Mouse (Mus musculus): ENCODE measurements at regions not wholly inside any gene's neighbourhood (a gene's known extent, or its start where the extent isn't known, plus 50 kb on each side); places are given as distances from the start of the nearest gene placed in this dataset.

DNA sequence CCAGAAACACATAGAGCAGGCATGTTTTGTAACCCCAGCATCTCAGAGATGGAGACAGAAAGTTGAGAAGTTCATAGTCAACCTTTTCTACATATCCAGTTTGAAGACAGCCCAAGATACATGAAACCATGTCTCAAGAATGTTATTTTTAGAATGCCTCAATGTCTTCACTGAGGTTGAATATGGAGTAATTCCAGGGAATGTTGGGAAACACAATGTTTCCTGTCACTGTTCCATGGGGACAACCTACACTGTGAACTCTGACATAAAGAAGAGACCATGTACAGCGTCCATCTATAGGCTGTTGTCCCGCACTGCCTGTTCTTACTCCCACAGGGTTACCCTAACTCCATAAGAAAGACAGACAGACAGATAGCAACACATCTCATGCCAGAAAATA is 89.8 kb upstream of the Mark1 start:
- no peak for DNase-seq

DNA sequence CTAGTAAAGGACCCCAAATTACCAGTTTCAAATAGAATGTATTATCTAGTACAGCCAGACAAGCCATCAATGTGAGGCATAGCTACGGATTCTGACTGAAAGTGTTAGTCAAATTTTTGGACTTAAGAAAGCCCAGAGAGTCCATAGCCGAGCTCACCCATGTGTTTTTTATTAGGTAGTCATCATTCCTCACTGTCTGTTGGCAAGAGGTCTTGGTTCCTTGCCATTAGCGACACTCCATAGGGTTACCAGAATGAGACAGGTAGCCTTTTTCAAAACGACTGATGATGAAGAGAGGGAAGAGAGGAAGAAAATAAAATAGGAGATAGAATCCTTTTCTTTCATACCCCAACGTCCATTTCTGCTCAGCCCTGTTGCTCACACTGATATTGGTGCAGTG is 83.8 kb upstream of the Mark1 start:
- DNase-seq = no peak

- DNase-seq = no peak
These were observed 80.7 kb upstream of the Mark1 start for GRCm38 (mm10) chr1:185080118-185080517.

GRCm38 (mm10) chr1:185079331-185079880 is 80.0 kb upstream of the Mark1 start:
- DNase-seq = no peak

DNA sequence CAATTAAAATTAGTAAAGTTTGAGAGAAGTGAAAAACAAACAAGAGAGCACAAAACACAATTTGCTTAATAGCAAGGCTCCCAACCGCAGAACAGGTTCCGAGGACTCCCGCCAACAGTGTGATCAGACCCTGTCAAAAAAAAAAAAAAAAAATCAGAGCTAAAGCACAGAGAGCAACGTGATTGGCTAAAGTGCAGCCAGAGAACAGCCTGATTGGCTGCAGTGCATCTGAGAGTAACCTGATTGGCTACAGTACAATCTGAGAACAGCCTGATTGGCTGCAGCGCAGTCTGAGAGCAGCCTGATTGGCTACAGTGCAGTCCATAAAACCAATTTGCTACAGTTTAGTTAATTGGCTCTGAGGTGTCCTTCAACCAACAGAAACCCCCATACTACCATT is 74.6 kb upstream of the Mark1 start:
- no peak for DNase-seq

- no peak for DNase-seq
These were observed 73.4 kb upstream of the Mark1 start for GRCm38 (mm10) chr1:185072766-185073165.

DNA sequence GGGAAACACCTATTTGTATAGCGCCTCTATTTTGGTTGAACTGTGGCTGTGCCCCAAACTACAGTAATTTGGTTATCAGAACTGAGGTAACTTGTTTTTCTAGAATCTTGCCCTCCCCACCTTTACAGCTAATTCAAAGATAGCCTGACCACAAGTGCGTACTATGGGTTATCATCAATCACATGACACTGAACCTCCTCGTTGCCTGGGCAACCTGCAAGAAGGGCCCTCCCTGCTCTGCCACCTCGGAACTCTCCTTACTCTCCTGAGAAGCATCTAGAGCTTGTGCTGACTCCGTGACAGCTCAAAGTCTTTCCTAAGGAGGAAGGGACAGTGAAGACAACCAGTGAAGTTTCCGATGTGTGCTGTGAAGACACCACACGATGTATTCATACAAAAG is 72.2 kb upstream of the Mark1 start:
- DNase-seq = no peak

DNA sequence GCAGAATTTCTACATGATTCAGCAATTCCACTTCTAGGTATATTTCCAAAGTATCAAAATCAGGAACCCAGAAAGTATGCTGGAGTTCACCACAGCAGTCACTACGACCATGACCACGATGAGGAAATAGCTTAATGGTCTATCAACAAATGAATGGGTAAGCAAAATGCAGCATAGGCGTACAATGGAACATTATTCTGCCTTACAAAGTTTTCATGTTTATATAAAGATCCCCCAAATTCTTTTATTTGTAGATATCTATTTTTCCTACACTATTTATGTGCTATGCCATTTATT is 71.4 kb upstream of the Mark1 start:
- no peak for DNase-seq

- DNase-seq = no peak
These were observed 70.9 kb upstream of the Mark1 start for GRCm38 (mm10) chr1:185070062-185070852.

DNA sequence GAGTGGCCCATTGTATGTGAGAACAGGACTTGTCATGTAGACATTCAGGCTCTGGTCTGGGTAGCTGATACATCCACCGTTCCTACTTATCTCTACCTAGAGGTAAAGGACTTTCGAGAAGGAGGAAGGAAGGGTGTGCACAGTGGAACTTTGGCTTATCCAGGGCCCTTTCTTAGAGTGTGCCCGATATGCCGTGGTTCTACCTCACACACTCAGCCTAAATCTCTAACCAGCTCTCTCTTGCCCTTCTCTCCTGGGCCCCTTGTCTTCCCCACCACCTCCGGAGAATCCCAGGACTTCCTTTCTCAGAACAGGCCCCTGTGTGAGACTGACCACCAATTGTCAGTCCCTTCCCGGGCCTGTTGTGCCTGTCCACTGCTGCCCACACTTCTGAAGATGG is 68.8 kb upstream of the Mark1 start:
- no peak for DNase-seq

DNA sequence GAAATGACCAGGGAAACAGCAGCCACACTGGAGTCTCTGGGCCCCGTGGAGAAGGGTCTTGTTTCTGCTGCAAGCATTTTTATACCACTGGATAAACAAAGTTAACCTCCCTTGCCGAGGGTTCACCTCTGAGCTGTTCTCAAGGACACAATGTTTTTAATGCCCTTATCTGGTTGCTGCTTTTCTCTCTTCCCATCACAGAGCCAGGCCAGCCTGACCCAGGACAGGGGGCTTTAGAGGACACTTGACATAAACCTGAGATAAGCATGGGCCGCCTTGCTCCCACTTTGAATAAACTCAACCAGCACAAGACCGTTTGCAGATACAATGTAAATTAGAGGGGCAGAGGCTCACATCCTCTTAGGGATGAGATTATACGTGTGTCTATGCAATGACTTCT is 68.3 kb upstream of the Mark1 start:
- no peak for DNase-seq

- no peak for DNase-seq
These were observed 65.7 kb upstream of the Mark1 start for GRCm38 (mm10) chr1:185065056-185065455.

GRCm38 (mm10) chr1:185062103-185062502 is 62.7 kb upstream of the Mark1 start:
- no peak for DNase-seq

DNA sequence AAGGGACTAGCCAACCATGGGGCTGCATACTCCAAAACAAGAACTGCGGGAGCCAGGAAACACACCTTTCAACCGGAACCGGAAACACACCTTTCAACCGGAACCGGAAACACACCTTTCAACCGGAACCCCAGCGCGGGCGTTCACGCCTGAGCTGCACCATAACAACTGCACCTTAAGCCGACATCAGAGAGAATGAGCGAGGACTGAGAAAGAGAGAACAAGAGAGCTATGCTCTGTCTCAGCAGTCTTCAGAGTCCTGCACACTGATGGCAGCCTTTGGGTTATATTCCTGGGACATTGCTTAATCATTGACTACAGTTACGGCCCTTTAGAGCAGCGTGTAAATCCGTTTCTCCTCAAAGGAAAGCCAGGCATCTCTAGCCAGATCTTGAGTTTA is 58.1 kb upstream of the Mark1 start:
- DNase-seq = peak; percentile 33

DNA sequence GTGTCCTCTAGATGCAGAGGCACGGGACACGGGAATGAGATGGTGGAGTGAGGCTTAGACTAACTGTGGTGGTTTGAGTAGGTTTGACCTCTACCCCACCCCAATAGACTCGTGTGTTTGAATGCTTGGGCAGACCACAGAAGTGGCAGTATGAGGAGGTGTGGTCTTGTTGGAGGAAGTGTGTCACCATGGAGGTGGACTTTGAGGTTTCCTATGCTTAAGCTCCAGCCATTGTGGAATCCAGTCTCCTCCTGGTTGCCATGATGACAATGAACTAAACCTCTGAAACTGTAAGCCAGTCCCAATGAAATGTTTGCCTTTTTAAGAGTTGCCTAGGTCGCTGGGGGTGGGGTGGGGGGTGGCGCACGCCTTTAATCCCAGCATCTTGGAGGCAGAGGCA is 53.3 kb upstream of the Mark1 start:
- DNase-seq = no peak

DNA sequence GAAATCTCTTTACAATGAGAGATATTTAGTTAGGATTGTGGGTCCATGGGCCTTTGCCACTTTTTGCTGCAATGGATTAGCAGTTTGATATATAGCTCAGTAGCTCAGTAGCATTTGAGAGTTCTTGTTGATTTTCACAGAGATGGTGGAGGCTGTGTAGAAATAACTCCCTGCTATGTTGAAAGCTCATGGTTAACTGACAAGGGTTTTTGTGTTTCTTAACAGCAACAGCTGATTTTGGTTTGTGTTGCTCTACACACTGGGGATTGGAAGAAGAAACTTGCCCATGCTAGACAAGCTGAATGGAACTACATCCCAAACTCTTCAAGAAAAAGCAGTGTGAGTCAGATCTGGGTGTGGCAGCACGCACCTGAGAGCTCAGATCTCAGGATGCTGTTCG is 50.6 kb upstream of the Mark1 start:
- no peak for DNase-seq
